ENCODE assay signal across 13 mouse cellular contexts in the genomic region with DNA sequence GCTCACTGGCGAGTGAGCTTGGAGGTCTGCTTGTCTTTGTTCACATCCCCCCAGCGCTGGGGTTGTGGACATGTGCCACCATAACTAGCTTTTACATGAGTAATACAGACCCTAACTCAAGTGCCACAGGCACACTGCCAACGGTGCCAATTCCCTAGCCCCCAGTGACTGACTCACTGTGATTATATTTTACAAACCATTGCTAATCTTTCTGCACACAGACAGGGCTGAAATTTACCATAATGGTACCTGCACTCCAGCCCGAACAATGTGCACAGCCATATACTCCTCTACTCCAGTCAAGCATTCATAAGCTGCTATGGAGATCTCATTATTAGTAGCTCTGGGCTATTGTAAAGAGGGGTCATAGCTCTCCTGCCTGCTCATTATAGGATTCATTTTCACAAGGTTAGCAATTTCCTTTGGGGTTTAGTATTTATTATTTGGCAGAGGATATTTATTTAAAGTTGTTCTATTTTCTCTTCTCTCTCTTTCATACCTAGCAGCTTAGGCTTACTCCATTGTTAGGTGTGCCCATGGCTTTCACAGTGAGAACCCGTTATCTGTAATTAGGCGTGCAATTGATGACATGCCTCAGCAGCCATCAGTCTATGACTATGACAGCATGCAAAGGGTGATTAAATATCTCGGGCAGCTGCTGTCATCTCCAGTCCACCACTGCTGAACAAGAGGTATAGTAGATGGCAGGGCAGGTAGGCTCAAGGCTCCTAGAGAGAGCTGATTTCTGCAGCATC.
DNase-seq lines count a peak whose midpoint lies in the region; ATAC-seq lines count a peak whose summit lies in the region.
"Had no signal": no experiment of that assay in that cellular context is flagged by ENCODE, and none has a peak within 500 bp of the region (broad histone marks: within the 10 kb centered on the region; RNA-seq: fewer than 3 reads in every experiment).

No protein-coding gene starts in this region.

- no peak overlapping the region for H3K4me3 ChIP-seq in embryonic facial prominence, embryonic 12.5 days
- H3K4me3 ChIP-seq in hindbrain, embryonic 10.5 days, result no peak overlapping the region
- H3K4me3 ChIP-seq in midbrain, embryonic 15.5 days, result no peak overlapping the region

- peak; percentile 66 for DNase-seq in MN1 (ENCODE audit: low spot score)
- no peak for DNase-seq in hindbrain, embryonic 10.5 days (ENCODE audit: low spot score)
- no peak for DNase-seq in adrenal gland, postnatal 4 days (ENCODE audit: low spot score in 2 of 2)
- no peak for DNase-seq in cerebellum, postnatal 25 days
- no peak for DNase-seq in natural killer cell, adult 2 months (ENCODE audit: low spot score in 2 of 2)
- DNase-seq: adrenal gland, postnatal 14 days; cerebellum, adult 11-12 months; liver, postnatal 0 days; right cerebral cortex, postnatal 4 days had no signal

- no peaks in the 10 kb centered on the region for H3K9me3 ChIP-seq in embryonic facial prominence, embryonic 12.5 days
- H3K9me3 ChIP-seq in hindbrain, embryonic 10.5 days, result no peaks in the 10 kb centered on the region
- no peaks in the 10 kb centered on the region for H3K9me3 ChIP-seq in midbrain, embryonic 15.5 days

- no peaks in the 10 kb centered on the region for H3K27me3 ChIP-seq in embryonic facial prominence, embryonic 12.5 days
- H3K27me3 ChIP-seq in hindbrain, embryonic 10.5 days (ENCODE audit: insufficient read depth, poor library complexity, severe bottlenecking), result no peaks in the 10 kb centered on the region
- H3K27me3 ChIP-seq in midbrain, embryonic 15.5 days (replicated peaks), result no peaks in the 10 kb centered on the region
- H3K27me3 ChIP-seq: CH12.LX had no signal

- no peaks in the 10 kb centered on the region for H3K4me1 ChIP-seq in embryonic facial prominence, embryonic 12.5 days
- peaks cover 12% of the 10 kb centered on the region for H3K4me1 ChIP-seq in hindbrain, embryonic 10.5 days (replicated peaks)
- H3K4me1 ChIP-seq in midbrain, embryonic 15.5 days, result peaks cover 17% of the 10 kb centered on the region

- H3K4me2 ChIP-seq in embryonic facial prominence, embryonic 12.5 days (replicated peaks), result no peak overlapping the region
- H3K4me2 ChIP-seq in midbrain, embryonic 15.5 days, result peak overlapping the region; percentile 2; the same call in 1 of the 2 replicates
- H3K4me2 ChIP-seq: heart, embryonic 11.5 days had no signal

- H3K27ac ChIP-seq in embryonic facial prominence, embryonic 12.5 days, result no peak overlapping the region
- H3K27ac ChIP-seq in hindbrain, embryonic 10.5 days, result peak overlapping the region; percentile 62; the same call in 1 of the 2 replicates
- peak overlapping the region; percentile 83 for H3K27ac ChIP-seq in midbrain, embryonic 15.5 days

- peak; percentile 82 for ATAC-seq in embryonic facial prominence, embryonic 12.5 days (ENCODE audit: insufficient number of reproducible peaks, insufficient read depth, low FRiP score, low TSS enrichment)
- ATAC-seq in midbrain, embryonic 15.5 days (replicated peaks), result peak; percentile 92
- ATAC-seq: liver, postnatal 0 days had no signal

- H3K36me3 ChIP-seq in embryonic facial prominence, embryonic 12.5 days, result no peaks in the 10 kb centered on the region
- no peaks in the 10 kb centered on the region for H3K36me3 ChIP-seq in hindbrain, embryonic 10.5 days
- H3K36me3 ChIP-seq in midbrain, embryonic 15.5 days (replicated peaks), result no peaks in the 10 kb centered on the region

- H3K9ac ChIP-seq in embryonic facial prominence, embryonic 12.5 days, result no peak overlapping the region
- H3K9ac ChIP-seq in midbrain, embryonic 15.5 days, result no peak overlapping the region
- H3K9ac ChIP-seq: liver, postnatal 0 days had no signal

- 69% methylated on average over 7 of the region's 7 CpGs for WGBS in embryonic facial prominence, embryonic 12.5 days
- WGBS in hindbrain, embryonic 10.5 days, result 65% methylated on average over 7 of the region's 7 CpGs
- WGBS in midbrain, embryonic 15.5 days, result 24% methylated on average over 7 of the region's 7 CpGs
